Mouse (Mus musculus) olfactory bulb, adult 2 months (tissue): ENCODE data around the gene Col9a3. TPM values are rescaled to one million over a fixed set of nuclear protein-coding genes. Genes with fewer than 3 reads are reported as not detected.
A peak's percentile ranks its signal among the peaks of the same experiment; 100 is the strongest.

Source experiments
- H3K27ac ChIP-seq: fragments of 200-500 bp; 2 replicates; pipeline ENCODE4 v1.5.1; 2012; ENCODE audit warnings: low read depth, low read length; ENCODE audit not compliant: insufficient read depth
- H3K4me1 ChIP-seq: fragments of 200-500 bp; 2 replicates; pipeline ENCODE4 v1.6.1; 2012; ENCODE audit warnings: low read length; ENCODE audit not compliant: control insufficient read depth, insufficient read depth
- H3K4me3 ChIP-seq: fragments of 200-500 bp; 2 replicates; pipeline ENCODE4 v1.5.1; 2012; ENCODE audit warnings: mild to moderate bottlenecking, low read depth, low read length, moderate library complexity; ENCODE audit not compliant: insufficient read depth
- CTCF ChIP-seq: fragments of 200-500 bp; IDR thresholded peaks from 2 replicates; pipeline ENCODE4 v1.5.1; 2012; ENCODE audit warnings: low read depth, mild to moderate bottlenecking, low read length, moderate library complexity; ENCODE audit not compliant: insufficient read depth
- POLR2A ChIP-seq: fragments of 200-500 bp; IDR thresholded peaks from 2 replicates; pipeline ENCODE4 v1.6.1; 2012; ENCODE audit warnings: mild to moderate bottlenecking, low read depth, low read length, moderate library complexity; ENCODE audit not compliant: insufficient read depth
- WGBS: fragments of 180-500 bp; shearing (Covaris S2); methylation state at CpG from one replicate; pipeline ENCODE4 v1.1.7; 2018; 5-methylcytosine and 5-hydroxymethylcytosine counted together
- polyA plus RNA-seq: library from polyadenylated mRNA; stranded (reverse); fragments of >200 nt; gene quantifications from 2 replicates; pipeline ENCODE4 v1.2.4, GENCODE M21; 2012; ENCODE audit warnings: low replicate concordance; ENCODE audit not compliant: missing spikeins, insufficient read depth, insufficient read length

Col9a3 gene
- polyA plus RNA-seq, 1 experiment = not detected

DNA sequence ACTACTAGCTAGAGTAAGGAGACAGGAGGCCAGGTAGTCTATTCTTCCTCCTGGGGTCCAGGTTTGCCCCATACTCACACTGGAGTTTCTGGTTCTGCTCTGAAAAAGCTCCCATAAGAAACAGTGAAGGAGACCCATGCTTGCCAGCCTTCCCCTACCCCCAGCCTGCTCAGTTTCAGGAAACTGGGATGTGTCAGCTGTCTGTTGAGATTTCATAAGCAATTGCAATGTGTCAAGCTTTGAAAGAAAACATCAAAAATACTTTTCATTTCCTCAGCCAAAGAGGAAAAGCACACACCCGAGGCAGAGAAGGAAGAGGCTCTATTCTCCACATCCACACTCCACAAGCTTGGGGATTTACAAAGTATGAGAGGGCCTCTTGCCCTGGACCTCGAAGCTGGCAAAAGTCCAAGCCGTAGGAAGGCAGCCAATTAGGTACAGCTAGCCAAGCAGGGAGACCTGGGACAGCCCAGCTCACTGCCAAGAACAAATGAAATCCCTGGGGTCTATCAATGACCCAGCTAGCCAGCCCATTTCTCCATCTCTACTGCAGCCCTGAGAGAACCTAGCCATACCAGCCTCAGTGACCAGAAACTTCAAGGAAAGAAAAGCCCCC lies 28.5 kb upstream of the Col9a3 start:
- TF ChIP-seq CTCF (no peak), POLR2A (no peak)
- Histone ChIP-seq H3K27ac (no peak overlapping the region), H3K4me1 (no peaks in the 10 kb centered on the region), H3K4me3 (no peak overlapping the region)
- 23% methylated on average over 3 of the region's 3 CpGs for WGBS

DNA sequence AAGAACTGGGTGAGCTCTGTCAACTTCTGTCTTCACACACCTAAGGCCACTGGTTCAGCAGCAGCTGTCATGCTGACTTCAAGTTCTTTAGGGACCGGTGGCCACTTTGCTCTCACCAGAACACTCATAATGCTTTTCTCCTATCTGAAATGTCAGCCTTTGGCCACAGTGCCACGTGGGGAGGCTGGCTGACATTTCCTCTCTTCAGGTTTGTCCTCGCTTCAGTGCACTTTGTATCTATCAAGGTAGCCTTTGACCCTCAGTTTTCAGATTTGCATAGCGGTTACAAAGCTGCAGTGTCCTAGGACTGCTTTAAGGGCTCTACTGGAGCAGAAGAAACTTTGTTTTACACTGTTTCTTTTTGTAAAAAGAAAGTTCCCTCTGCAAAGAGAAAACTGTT lies 21.1 kb upstream of the Col9a3 start:
- Histone ChIP-seq H3K4me1 (no peaks in the 10 kb centered on the region), H3K4me3 (no peak overlapping the region), H3K27ac (no peak overlapping the region)
- WGBS = 55% methylated on average over 4 of the region's 4 CpGs
- no peak for TF ChIP-seq CTCF
- no peak for TF ChIP-seq POLR2A

DNA sequence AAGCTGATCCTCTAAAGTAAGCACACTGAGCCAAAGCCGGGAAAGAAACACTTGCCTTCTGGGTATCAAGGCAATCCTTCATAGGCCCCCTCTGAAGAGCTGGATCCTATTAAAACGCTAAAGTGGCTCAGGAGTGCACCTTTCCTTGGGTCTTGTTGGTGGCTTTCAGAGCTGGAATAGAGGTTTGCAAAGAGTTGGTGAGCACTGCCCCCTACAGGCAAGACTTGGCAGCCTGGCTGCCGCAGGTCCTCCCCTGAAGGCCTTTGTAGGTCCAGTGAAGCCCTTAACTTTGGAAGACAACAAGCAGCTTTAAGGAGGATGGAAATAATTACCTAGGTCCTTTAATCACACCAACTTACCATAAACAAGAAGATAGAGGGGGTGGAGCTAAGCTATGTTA lies 18.9 kb upstream of the Col9a3 start:
- Histone ChIP-seq H3K4me3 (no peak overlapping the region), H3K27ac (no peak overlapping the region), H3K4me1 (peaks cover 6% of the 10 kb centered on the region)
- TF ChIP-seq CTCF (peak; percentile 85), POLR2A (no peak)
- WGBS = 6% methylated on average over 3 of the region's 3 CpGs

DNA sequence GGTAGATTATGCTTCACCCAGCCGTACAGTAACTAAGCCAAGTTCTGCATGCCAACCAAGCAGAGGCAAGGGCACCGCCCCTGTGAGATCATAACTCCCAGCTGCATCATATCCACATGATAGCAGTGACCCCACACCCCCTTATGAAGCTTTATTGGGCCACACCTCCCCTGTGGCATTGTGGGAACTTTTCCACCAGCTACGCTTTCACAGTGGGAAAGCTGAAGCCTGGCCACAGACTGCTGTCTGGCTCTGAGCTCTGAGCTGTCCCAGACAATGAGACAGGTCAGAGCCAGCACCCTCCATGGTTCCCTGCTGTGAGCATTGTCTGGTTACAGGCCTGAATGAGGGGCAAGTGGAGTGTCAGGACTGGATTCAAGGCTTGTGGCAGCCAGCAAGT lies 16.6 kb upstream of the Col9a3 start, which contains the start of gene Mrgbp:
TSS of gene Mrgbp (plus strand) at position 303 of the 400 bp plus-strand sequence.
- WGBS = 71% methylated on average over 3 of the region's 3 CpGs
- Histone ChIP-seq H3K4me3 (no peak within 1 kb of the TSS), H3K4me1 (peaks cover 15% of the 10 kb centered on the region), H3K27ac (no peak within 1 kb of the TSS)
- TF ChIP-seq POLR2A = no peak
- no peak for TF ChIP-seq CTCF

DNA sequence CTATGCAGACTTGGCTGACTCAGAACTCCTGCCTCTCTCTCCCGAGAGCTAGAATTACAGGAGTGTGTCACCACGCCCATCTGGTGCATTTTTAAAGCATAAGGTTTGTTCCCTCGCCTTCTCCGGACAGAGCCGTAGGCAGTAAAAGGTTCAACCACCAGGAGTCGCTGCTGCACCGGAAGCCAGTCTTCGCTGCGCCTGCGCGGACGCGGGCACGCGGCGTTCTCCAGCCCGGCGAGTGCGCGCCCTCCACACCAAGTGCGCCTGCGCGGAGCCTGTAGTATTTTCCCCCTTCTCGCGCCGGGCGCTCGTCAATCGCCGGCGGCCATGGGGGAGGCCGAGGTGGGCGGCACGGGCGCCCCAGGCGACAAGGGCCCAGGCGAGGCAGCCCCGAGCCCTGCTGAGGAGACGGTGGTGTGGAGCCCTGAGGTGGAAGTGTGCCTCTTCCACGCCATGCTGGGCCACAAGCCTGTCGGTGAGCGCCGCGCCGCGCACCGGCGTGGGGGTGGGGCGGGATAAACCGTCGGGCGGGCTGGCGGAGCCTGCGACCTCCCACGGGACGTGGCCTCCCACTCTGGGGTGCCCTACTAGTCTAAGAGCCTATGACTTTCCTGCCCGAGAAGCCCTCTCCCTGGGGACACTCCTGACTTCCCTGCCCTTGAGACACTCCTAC lies 15.0 kb upstream of the Col9a3 start:
- H3K4me1 ChIP-seq = peaks cover 15% of the 10 kb centered on the region
- WGBS = under 1% methylated on average over 57 of the region's 57 CpGs
- peak overlapping the region; percentile 84 for H3K4me3 ChIP-seq
- TF ChIP-seq POLR2A (peak; percentile 86; the same call in 1 of the 2 replicates), CTCF (peak; percentile 82)
- H3K27ac ChIP-seq = peak overlapping the region; percentile 43

DNA sequence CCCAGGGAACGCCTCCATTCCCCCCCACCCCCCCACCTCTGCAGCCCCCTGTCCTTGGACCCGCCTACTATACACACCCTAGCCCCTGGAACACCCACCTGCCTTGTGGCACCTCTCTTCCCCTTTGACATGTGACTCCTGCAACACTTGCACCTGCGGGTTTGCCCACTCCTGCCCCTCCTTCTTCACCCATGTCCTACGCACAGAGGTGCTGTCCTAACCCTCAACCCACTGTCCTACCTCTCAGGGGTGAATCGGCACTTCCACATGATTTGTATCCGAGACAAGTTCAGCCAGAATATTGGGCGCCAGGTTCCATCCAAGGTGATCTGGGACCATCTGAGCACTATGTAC lies 14.5 kb upstream of the Col9a3 start:
- Histone ChIP-seq H3K27ac (peak overlapping the region; percentile 43; the same call in 1 of the 2 replicates), H3K4me1 (peaks cover 15% of the 10 kb centered on the region), H3K4me3 (peak overlapping the region; percentile 84)
- TF ChIP-seq CTCF = no peak
- no peak for TF ChIP-seq POLR2A
- 16% methylated on average over 7 of the region's 7 CpGs for WGBS

DNA sequence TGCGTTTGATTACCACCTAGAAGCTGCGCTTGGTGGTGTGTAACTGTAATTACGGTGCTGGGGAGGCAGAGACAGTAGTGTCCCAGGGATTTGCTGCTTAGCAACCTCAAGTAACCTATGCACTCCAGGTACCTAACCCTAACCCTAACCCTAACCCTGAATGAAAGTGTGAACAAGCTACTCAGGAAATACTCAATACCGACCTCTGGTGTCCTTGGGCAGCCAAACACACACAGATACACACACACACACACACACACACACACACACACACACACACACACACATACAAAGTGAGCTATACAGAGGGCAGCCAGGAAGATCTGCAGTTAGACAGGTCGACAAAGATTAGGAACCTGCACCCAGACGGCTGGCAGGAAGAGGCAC lies 8.9 kb upstream of the Col9a3 start:
- Histone ChIP-seq H3K4me1 (peaks cover 9% of the 10 kb centered on the region), H3K4me3 (peak overlapping the region; percentile 93), H3K27ac (no peak overlapping the region)
- no peak for TF ChIP-seq POLR2A
- no peak for TF ChIP-seq CTCF
- WGBS = 41% methylated on average over 6 of the region's 6 CpGs

DNA sequence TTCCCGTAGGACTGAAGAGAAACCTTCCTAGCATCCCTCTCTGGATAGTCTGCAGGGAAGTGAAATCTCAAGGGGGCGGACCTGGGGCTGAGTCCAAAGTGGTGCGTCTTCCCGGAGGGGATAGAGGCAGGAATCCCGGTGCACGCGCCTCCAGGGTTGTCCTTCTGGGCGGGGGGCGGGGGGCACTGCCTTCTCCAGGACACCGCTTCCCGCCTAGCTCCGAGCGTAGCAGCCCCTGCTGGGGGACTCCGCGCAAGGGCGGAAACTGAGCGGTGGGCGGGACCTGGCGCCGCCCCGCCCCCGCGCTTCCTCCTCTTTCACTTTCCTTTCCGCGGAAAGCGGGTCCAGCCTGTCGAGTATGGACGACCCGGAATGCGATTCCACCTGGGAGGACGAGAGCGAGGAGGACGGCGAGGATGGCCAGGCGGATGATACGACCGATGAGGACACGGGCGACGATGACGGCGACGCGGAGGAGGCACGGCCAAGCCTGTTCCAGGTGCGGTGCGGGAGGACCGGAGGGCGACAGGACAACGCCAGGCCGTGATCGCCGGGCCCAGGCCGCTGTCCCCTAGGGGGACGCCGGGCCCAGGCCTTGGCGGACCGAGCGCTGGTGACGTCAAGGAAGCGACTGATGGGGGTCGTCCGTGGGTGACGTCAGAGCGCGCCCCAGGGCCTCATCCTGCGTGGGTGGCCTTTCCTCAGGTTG lies 8.3 kb upstream of the Col9a3 start, which contains the start of gene Ogfr:
TSS of gene Ogfr (plus strand) at position 123 of the 709 bp plus-strand sequence.
- TF ChIP-seq CTCF (peak; percentile 39; the same call in 1 of the 2 replicates), POLR2A (peak; percentile 62)
- under 1% methylated on average over 67 of the region's 67 CpGs for WGBS
- H3K4me3 ChIP-seq = peak within 1 kb of the TSS; percentile 93
- peaks cover 5% of the 10 kb centered on the region; the same call in 1 of the 2 replicates for H3K4me1 ChIP-seq
- H3K27ac ChIP-seq = peak within 1 kb of the TSS; percentile 98
